Mouse (Mus musculus): ENCODE data around the gene Hilpda.

- TF ChIP-seq CTCF (IDR thresholded peaks at IDR 0.05; ENCODE audit: low read depth, low read length): no peak
- TF ChIP-seq POLR2AphosphoS5 (IDR thresholded peaks at IDR 0.05; ENCODE audit: insufficient replicate concordance, low read depth, low read length): no peak
- TF ChIP-seq TAL1 (conservative IDR thresholded peaks at IDR 0.05; ENCODE audit: low read depth, low read length): no peak
- TF ChIP-seq GATA1 (IDR thresholded peaks at IDR 0.05; ENCODE audit: borderline replicate concordance, low read length): no peak
These were observed 25.7 kb upstream of the Hilpda start for GRCm38 (mm10) chr6:29246585-29246984.

Data from G1E (cell line).